Mouse (Mus musculus): ENCODE data around the gene Rin3.

GRCm38 (mm10) chr12:102323392-102323791 is 40.5 kb downstream of the Rin3 start:
- TF ChIP-seq CTCF (IDR thresholded peaks at IDR 0.05; ENCODE audit: control insufficient read depth, insufficient read depth, insufficient read length): no peak
- no peak for TF ChIP-seq USF1 (IDR thresholded peaks at IDR 0.05; ENCODE audit: low read depth)
- no peak for TF ChIP-seq MAX (IDR thresholded peaks at IDR 0.05)
- TF ChIP-seq CEBPB (IDR thresholded peaks at IDR 0.05; ENCODE audit: low read depth): no peak
